Mouse (Mus musculus): ENCODE data around the gene Cfd.

Gene Cfd

GRCm38 (mm10) chr10:79890670-79891069 lies at the start of gene Cfd:
TSS of gene Cfd (plus strand) at chr10:79890853.
- ChIA-PET POLR2A (interaction anchor here in 2 of 4 experiments (1.6 to 4.1 kb wide), 3 partner anchors 17 to 28 kb away, joined by 3 to 16 read pairs (median 3); partner anchors contain the start of gene Med16 (in 1 of the 2)), CTCF (interaction anchor here in 2 of 4 experiments (0.7 to 1.0 kb wide), 2 partner anchors 78 to 184 kb away, joined by 3 read pairs; no protein-coding TSS in a partner anchor)

GRCm38 (mm10) chr10:79842322-79842721 lies 48.3 kb upstream of the Cfd start:
- ChIA-PET CTCF (no interaction called here), POLR2A (interaction anchor here in 2 of 4 experiments (0.7 to 5.6 kb wide), 3 partner anchors 11 to 810 kb away, joined by 3 to 138 read pairs (median 75); partner anchors contain the start of gene Ptbp1 (in 2 of the 2))

GRCm38 (mm10) chr10:79843476-79843875 lies 47.2 kb upstream of the Cfd start:
- CTCF ChIA-PET = interaction anchor here in 1 of 4 experiments (0.5 to 0.7 kb wide), 2 partner anchors 299 to 543 kb away, joined by 3 to 6 read pairs; no protein-coding TSS in a partner anchor
- POLR2A ChIA-PET = interaction anchor here in 3 of 4 experiments (0.6 to 3.6 kb wide), 11 partner anchors 8 to 210 kb away, joined by 3 to 34 read pairs (median 4); partner anchors contain the start of gene Ptbp1 (in 3 of the 3)

- CTCF ChIA-PET = interaction anchor here in 1 of 4 experiments (1.1 kb wide), 1 partner anchor 37 kb away, joined by 3 read pairs; no protein-coding TSS in a partner anchor
- POLR2A ChIA-PET = interaction anchor here in 3 of 4 experiments (0.7 to 3.8 kb wide), 6 partner anchors 7 to 531 kb away, joined by 3 to 26 read pairs (median 4); partner anchors contain the start of gene Ptbp1 (in 1 of the 3)
Observed at GRCm38 (mm10) chr10:79846553-79846952, 44.1 kb upstream of the Cfd start.

GRCm38 (mm10) chr10:79849941-79850628 lies 40.6 kb upstream of the Cfd start:
- CTCF ChIA-PET = no interaction called here
- POLR2A ChIA-PET = interaction anchor here in 3 of 4 experiments (0.7 to 1.9 kb wide), 8 partner anchors 9 to 48 kb away, joined by 3 to 5 read pairs (median 4); no protein-coding TSS in a partner anchor

GRCm38 (mm10) chr10:79851653-79852052 lies 39.0 kb upstream of the Cfd start:
- ChIA-PET POLR2A (interaction anchor here in 3 of 4 experiments (0.6 to 15.0 kb wide), 42 partner anchors 8 to 442 kb away, joined by 3 to 177 read pairs (median 4); partner anchors contain the start of genes Med16 (in 2 of the 3), Gm26602 (in 1 of the 3), Prtn3 (in 1 of the 3) and Rnf126 (in 1 of the 3)), CTCF (interaction anchor here (0.7 to 1.8 kb wide), 9 partner anchors 11 to 525 kb away, joined by 3 to 6 read pairs (median 3); partner anchors contain the start of genes Palm (in 1 of the 4) and Wdr18 (in 1 of the 4))

- CTCF ChIA-PET = interaction anchor here (0.7 to 1.8 kb wide), 9 partner anchors 12 to 525 kb away, joined by 3 to 6 read pairs (median 3); partner anchors contain the start of genes Palm (in 1 of the 4) and Wdr18 (in 1 of the 4)
- POLR2A ChIA-PET = interaction anchor here (0.5 to 15.0 kb wide), 50 partner anchors 8 to 441 kb away, joined by 3 to 177 read pairs (median 4); partner anchors contain the start of genes Med16 (in 2 of the 4), Wdr18 (in 2 of the 4), Gm26602 (in 1 of the 4) and Polrmt (in 1 of the 4)
Observed at GRCm38 (mm10) chr10:79852107-79852789, 38.4 kb upstream of the Cfd start.

GRCm38 (mm10) chr10:79852827-79853226 lies 37.8 kb upstream of the Cfd start:
- POLR2A ChIA-PET = interaction anchor here (0.6 to 15.0 kb wide), 46 partner anchors 8 to 547 kb away, joined by 3 to 177 read pairs (median 8); partner anchors contain the start of genes Med16 (in 2 of the 4), Gm26602 (in 1 of the 4), Mbd3 (in 1 of the 4) and Polrmt (in 1 of the 4)

GRCm38 (mm10) chr10:79853392-79853791 lies 37.3 kb upstream of the Cfd start:
- POLR2A ChIA-PET = interaction anchor here (0.7 to 15.0 kb wide), 116 partner anchors 9 to 1076 kb away, joined by 3 to 177 read pairs (median 6); partner anchors contain the start of genes Wdr18 (in 3 of the 4), Arid3a (in 2 of the 4), Med16 (in 2 of the 4) and Pcsk4 (in 2 of the 4)
- CTCF ChIA-PET = interaction anchor here in 3 of 4 experiments (0.6 to 2.3 kb wide), 6 partner anchors 13 to 1028 kb away, joined by 3 to 6 read pairs (median 4); partner anchors contain the start of gene Wdr18 (in 1 of the 3)

More at GRCm38 (mm10) chr10:79852827-79853226, 37.8 kb upstream of the Cfd start:
- CTCF ChIA-PET = interaction anchor here in 3 of 4 experiments (0.6 to 2.3 kb wide), 7 partner anchors 12 to 142 kb away, joined by 3 to 6 read pairs (median 4); partner anchors contain the start of genes Palm (in 1 of the 3) and Wdr18 (in 1 of the 3)

GRCm38 (mm10) chr10:79853860-79854795 lies 36.5 kb upstream of the Cfd start, which contains the start of gene Ptbp1:
TSS of gene Ptbp1 (plus strand) at chr10:79854427.
- CTCF ChIA-PET = interaction anchor here (0.6 to 2.3 kb wide), 14 partner anchors 11 to 1682 kb away, joined by 3 to 7 read pairs (median 4); partner anchors contain the start of genes Rps15 (in 1 of the 4) and Wdr18 (in 1 of the 4)
- POLR2A ChIA-PET = interaction anchor here (0.5 to 15.0 kb wide), 190 partner anchors 8 to 1183 kb away, joined by 3 to 177 read pairs (median 4); partner anchors contain the start of genes Med16 (in 3 of the 4), Prtn3 (in 3 of the 4), Wdr18 (in 3 of the 4) and Arid3a (in 2 of the 4)

GRCm38 (mm10) chr10:79854801-79855541 lies 35.7 kb upstream of the Cfd start:
- POLR2A ChIA-PET = interaction anchor here (0.5 to 15.0 kb wide), 136 partner anchors 8 to 1182 kb away, joined by 3 to 177 read pairs (median 5); partner anchors contain the start of genes Prtn3 (in 3 of the 4), Wdr18 (in 3 of the 4), Mbd3 (in 2 of the 4) and Med16 (in 2 of the 4)

GRCm38 (mm10) chr10:79855558-79856184 lies 35.0 kb upstream of the Cfd start:
- POLR2A ChIA-PET = interaction anchor here (0.6 to 15.0 kb wide), 41 partner anchors 9 to 444 kb away, joined by 3 to 177 read pairs (median 5); partner anchors contain the start of genes Prtn3 (in 3 of the 4), Bsg (in 2 of the 4), Med16 (in 2 of the 4) and Dazap1 (in 1 of the 4)

More at GRCm38 (mm10) chr10:79854801-79855541, 35.7 kb upstream of the Cfd start:
- CTCF ChIA-PET = interaction anchor here (0.6 to 4.6 kb wide), 12 partner anchors 10 to 1682 kb away, joined by 3 to 18 read pairs (median 4); partner anchors contain the start of genes Rps15 (in 1 of the 4) and Wdr18 (in 1 of the 4)

GRCm38 (mm10) chr10:79856280-79856679 lies 34.4 kb upstream of the Cfd start:
- ChIA-PET POLR2A (interaction anchor here (0.6 to 15.0 kb wide), 40 partner anchors 8 to 443 kb away, joined by 3 to 177 read pairs (median 5); partner anchors contain the start of genes Prtn3 (in 3 of the 4), Bsg (in 2 of the 4), Med16 (in 2 of the 4) and Gm26602 (in 1 of the 4)), CTCF (interaction anchor here in 2 of 4 experiments (0.6 to 4.6 kb wide), 3 partner anchors 21 to 1878 kb away, joined by 3 to 18 read pairs (median 3); partner anchors contain the start of gene 1810043G02Rik (in 1 of the 2))

More at GRCm38 (mm10) chr10:79855558-79856184, 35.0 kb upstream of the Cfd start:
- CTCF ChIA-PET = interaction anchor here in 1 of 4 experiments (0.9 to 4.6 kb wide), 2 partner anchors 21 to 105 kb away, joined by 3 to 18 read pairs; no protein-coding TSS in a partner anchor

Measured in embryonic stem cell, embryonic (primary cell).